Mouse (Mus musculus) intestine, embryonic 14.5 days (tissue): Measurements from ENCODE around the gene Panx1. TPM values are rescaled to one million over a fixed set of nuclear protein-coding genes. Genes with fewer than 3 reads are reported as not detected.

Source experiments
- ATAC-seq: fragments of 200-750 bp; cut with Nextera tagmentation; replicated peaks from 2 replicates; pipeline ENCODE4 v1.8.0; 2017; ENCODE audit warnings: low read depth, moderate number of reproducible peaks, moderate TSS enrichment, moderate library complexity; ENCODE audit not compliant: low FRiP score, low TSS enrichment
- DNase-seq: peaks from one replicate; pipeline ENCODE4 v3.0.0-alpha.2; 2018; ENCODE audit warnings: low spot score
- H3K27ac ChIP-seq: fragments of 300-500 bp; sonication (generic); 2 replicates; pipeline ENCODE4 v1.5.1; 2014; ENCODE audit warnings: low read depth, mild to moderate bottlenecking, control low read depth
- H3K27me3 ChIP-seq: fragments of 300-500 bp; sonication (generic); replicated peaks from 2 replicates; pipeline ENCODE4 v1.6.1; 2014; ENCODE audit warnings: low read length, control low read depth; ENCODE audit not compliant: control insufficient read depth, insufficient read depth
- H3K36me3 ChIP-seq: fragments of 300-500 bp; sonication (generic); 2 replicates; pipeline ENCODE4 v1.6.1; 2014; ENCODE audit warnings: low read length, control low read depth; ENCODE audit not compliant: control insufficient read depth, insufficient read depth
- H3K4me1 ChIP-seq: fragments of 300-500 bp; sonication (generic); replicated peaks from 2 replicates; pipeline ENCODE4 v1.6.1; 2014; ENCODE audit warnings: low read length, control low read depth, mixed read lengths; ENCODE audit not compliant: control insufficient read depth, insufficient read depth
- H3K4me2 ChIP-seq: fragments of 300-500 bp; sonication (generic); 2 replicates; pipeline ENCODE4 v1.6.1; 2014; ENCODE audit warnings: low read length
- H3K4me3 ChIP-seq: fragments of 300-500 bp; sonication (generic); 2 replicates; pipeline ENCODE4 v1.5.1; 2014; ENCODE audit warnings: low read depth, low read length, control low read depth, mixed read lengths
- H3K9ac ChIP-seq: fragments of 300-500 bp; sonication (generic); 2 replicates; pipeline ENCODE4 v1.6.1; 2014; ENCODE audit warnings: mild to moderate bottlenecking, low read length
- H3K9me3 ChIP-seq: fragments of 300-500 bp; sonication (generic); 2 replicates; pipeline ENCODE4 v1.6.1; 2016; ENCODE audit warnings: low read length, control low read depth; ENCODE audit not compliant: control insufficient read depth
- whole genome bisulfite sequencing: fragments of 180-500 bp; shearing (Covaris S2); extraction: QIAGEN DNeasy Blood & Tissue Kit; methylation state at CpG from one replicate; pipeline ENCODE4 v1.1.7; 2014; 5-methylcytosine and 5-hydroxymethylcytosine counted together
- polyA plus RNA-seq: library from polyadenylated mRNA; unstranded; fragments of >200 nt; fragmentation: Nextera tagmentation; extraction: Ambion mirVana; gene quantifications from 2 replicates; pipeline ENCODE4 v1.2.1, GENCODE M21; 2014

The Panx1 gene
- polyA plus RNA-seq, result 54.5 and 60.3 TPM in 2 replicates

- under 1% methylated on average over 64 of the region's 68 CpGs for WGBS
- peak within 1 kb of the TSS; percentile 72 for H3K4me2 ChIP-seq
- peak within 1 kb of the TSS; percentile 81 for H3K4me3 ChIP-seq
- H3K4me1 ChIP-seq, result peaks cover 12% of the 10 kb centered on the region
- peak within 1 kb of the TSS; percentile 87 for H3K27ac ChIP-seq
- H3K9me3 ChIP-seq, result no peaks in the 10 kb centered on the region
- no peaks in the 10 kb centered on the region for H3K27me3 ChIP-seq
- ATAC-seq, result peak; percentile 86
- peak within 1 kb of the TSS; percentile 88 for H3K9ac ChIP-seq
- H3K36me3 ChIP-seq, result no peaks in the 10 kb centered on the region
- DNase-seq, result peak; percentile 86
Observed at GRCm38 (mm10) chr9:15045084-15045669, at the start of gene Panx1. Panx1 (minus strand) TSS chr9:15045478.

GRCm38 (mm10) chr9:15068686-15069295 is 23.5 kb upstream of the Panx1 start:
- H3K4me3 ChIP-seq, result no peak overlapping the region
- no peak overlapping the region for H3K27ac ChIP-seq
- no peaks in the 10 kb centered on the region for H3K36me3 ChIP-seq
- ATAC-seq (peak; percentile 82), DNase-seq (peak; percentile 58)
- no peaks in the 10 kb centered on the region for H3K4me1 ChIP-seq
- no peaks in the 10 kb centered on the region for H3K9me3 ChIP-seq
- H3K27me3 ChIP-seq, result no peaks in the 10 kb centered on the region
- WGBS, result 65% methylated on average over 6 of the region's 6 CpGs
- no peak overlapping the region for H3K9ac ChIP-seq
- H3K4me2 ChIP-seq, result no peak overlapping the region

GRCm38 (mm10) chr9:15067995-15068685 is 22.9 kb upstream of the Panx1 start:
- ATAC-seq (no peak), DNase-seq (no peak)
- Histone ChIP-seq H3K36me3 (no peaks in the 10 kb centered on the region), H3K4me1 (no peaks in the 10 kb centered on the region), H3K4me2 (no peak overlapping the region), H3K9ac (no peak overlapping the region), H3K27ac (no peak overlapping the region), H3K27me3 (no peaks in the 10 kb centered on the region), H3K9me3 (no peaks in the 10 kb centered on the region), H3K4me3 (no peak overlapping the region)
- 75% methylated on average over 7 of the region's 7 CpGs for WGBS

GRCm38 (mm10) chr9:15064176-15064575 is 18.9 kb upstream of the Panx1 start:
- Histone ChIP-seq H3K4me1 (no peaks in the 10 kb centered on the region), H3K4me3 (no peak overlapping the region), H3K36me3 (no peaks in the 10 kb centered on the region), H3K4me2 (no peak overlapping the region), H3K9ac (no peak overlapping the region), H3K27ac (no peak overlapping the region), H3K27me3 (no peaks in the 10 kb centered on the region), H3K9me3 (no peaks in the 10 kb centered on the region)
- 0% methylated on average over 1 of the region's 1 CpGs for WGBS
- ATAC-seq, result peak; percentile 41; the same call in 1 of the 2 replicates
- no peak for DNase-seq

- no peaks in the 10 kb centered on the region for H3K36me3 ChIP-seq
- 87% methylated on average over 5 of the region's 5 CpGs for WGBS
- no peak for ATAC-seq
Observed at GRCm38 (mm10) chr9:15060847-15061246, 15.6 kb upstream of the Panx1 start.

GRCm38 (mm10) chr9:15060026-15060425 is 14.7 kb upstream of the Panx1 start:
- H3K9me3 ChIP-seq, result no peaks in the 10 kb centered on the region
- H3K27me3 ChIP-seq, result no peaks in the 10 kb centered on the region
- H3K27ac ChIP-seq, result no peak overlapping the region
- no peak overlapping the region for H3K4me3 ChIP-seq
- no peak overlapping the region for H3K4me2 ChIP-seq
- H3K36me3 ChIP-seq, result no peaks in the 10 kb centered on the region
- no peak for DNase-seq
- no peaks in the 10 kb centered on the region for H3K4me1 ChIP-seq
- no peak overlapping the region for H3K9ac ChIP-seq
- no peak for ATAC-seq
- WGBS, result 80% methylated on average over 6 of the region's 6 CpGs

More at GRCm38 (mm10) chr9:15060847-15061246, 15.6 kb upstream of the Panx1 start:
- no peak overlapping the region for H3K4me3 ChIP-seq
- H3K9me3 ChIP-seq, result no peaks in the 10 kb centered on the region
- no peak for DNase-seq
- no peak overlapping the region for H3K27ac ChIP-seq
- no peaks in the 10 kb centered on the region for H3K4me1 ChIP-seq
- H3K9ac ChIP-seq, result no peak overlapping the region
- no peaks in the 10 kb centered on the region for H3K27me3 ChIP-seq
- H3K4me2 ChIP-seq, result no peak overlapping the region

- peak overlapping the region; percentile 87; the same call in 1 of the 2 replicates for H3K27ac ChIP-seq
- DNase-seq (no peak), ATAC-seq (no peak)
- peaks cover 12% of the 10 kb centered on the region for H3K4me1 ChIP-seq
- no peaks in the 10 kb centered on the region for H3K27me3 ChIP-seq
- H3K4me3 ChIP-seq, result peak overlapping the region; percentile 81
- WGBS, result 42% methylated on average over 10 of the region's 10 CpGs
- peak overlapping the region; percentile 72 for H3K4me2 ChIP-seq
- no peaks in the 10 kb centered on the region for H3K36me3 ChIP-seq
- H3K9ac ChIP-seq, result peak overlapping the region; percentile 88
- H3K9me3 ChIP-seq, result no peaks in the 10 kb centered on the region
Observed at GRCm38 (mm10) chr9:15045740-15046139, 462 bp upstream of the Panx1 start.

- peak; percentile 84 for DNase-seq
- peak; percentile 62 for ATAC-seq
Observed at GRCm38 (mm10) chr9:15044391-15045083, 741 bp downstream of the Panx1 start.

More at GRCm38 (mm10) chr9:15044391-15045083, 741 bp downstream of the Panx1 start:
- Histone ChIP-seq H3K4me3 (peak overlapping the region; percentile 81), H3K36me3 (no peaks in the 10 kb centered on the region), H3K9me3 (no peaks in the 10 kb centered on the region), H3K27me3 (no peaks in the 10 kb centered on the region), H3K4me1 (peaks cover 12% of the 10 kb centered on the region), H3K27ac (peak overlapping the region; percentile 87), H3K9ac (peak overlapping the region; percentile 88), H3K4me2 (peak overlapping the region; percentile 72)
- WGBS, result under 1% methylated on average over 26 of the region's 28 CpGs
